Mouse (Mus musculus): Measurements from ENCODE around the gene Pnkp.

Gene Pnkp

DNA sequence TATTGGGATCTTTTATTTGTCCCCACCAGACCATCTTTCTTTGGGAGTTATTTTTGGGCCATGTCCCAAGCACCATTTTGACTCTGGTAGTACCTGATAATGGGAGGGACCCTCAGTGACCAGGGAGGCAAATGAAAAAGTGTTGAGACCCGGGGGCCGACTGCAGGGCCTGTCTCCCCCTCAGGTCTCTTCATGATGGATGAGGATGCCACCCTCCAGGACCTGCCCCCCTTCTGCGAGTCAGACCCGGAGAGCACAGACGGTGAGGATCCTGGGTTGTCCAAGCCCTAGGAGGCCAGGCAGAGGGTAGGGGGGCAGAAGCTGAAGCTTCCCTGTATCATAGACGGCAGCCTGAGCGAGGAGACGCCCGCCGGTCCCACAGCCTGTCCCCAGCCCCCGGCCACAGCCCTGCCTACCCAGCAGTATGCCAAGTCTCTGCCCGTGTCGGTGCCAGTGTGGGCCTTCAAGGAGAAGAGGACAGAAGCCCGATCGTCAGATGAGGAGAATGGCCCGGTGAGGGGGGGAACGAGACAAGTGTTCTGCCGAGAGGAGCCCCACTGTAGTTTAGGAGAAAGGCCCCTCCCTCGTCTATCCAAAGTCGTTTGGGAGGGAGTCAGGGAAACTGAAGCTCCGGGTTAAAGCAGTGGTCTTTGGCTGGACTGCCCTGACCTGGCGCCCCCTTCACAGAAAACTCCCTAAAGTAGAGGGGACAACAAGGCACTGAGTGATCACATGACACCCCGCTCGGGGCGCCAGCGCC is 3.2 kb upstream of the Pnkp start:
- DNase-seq: no peak

DNA sequence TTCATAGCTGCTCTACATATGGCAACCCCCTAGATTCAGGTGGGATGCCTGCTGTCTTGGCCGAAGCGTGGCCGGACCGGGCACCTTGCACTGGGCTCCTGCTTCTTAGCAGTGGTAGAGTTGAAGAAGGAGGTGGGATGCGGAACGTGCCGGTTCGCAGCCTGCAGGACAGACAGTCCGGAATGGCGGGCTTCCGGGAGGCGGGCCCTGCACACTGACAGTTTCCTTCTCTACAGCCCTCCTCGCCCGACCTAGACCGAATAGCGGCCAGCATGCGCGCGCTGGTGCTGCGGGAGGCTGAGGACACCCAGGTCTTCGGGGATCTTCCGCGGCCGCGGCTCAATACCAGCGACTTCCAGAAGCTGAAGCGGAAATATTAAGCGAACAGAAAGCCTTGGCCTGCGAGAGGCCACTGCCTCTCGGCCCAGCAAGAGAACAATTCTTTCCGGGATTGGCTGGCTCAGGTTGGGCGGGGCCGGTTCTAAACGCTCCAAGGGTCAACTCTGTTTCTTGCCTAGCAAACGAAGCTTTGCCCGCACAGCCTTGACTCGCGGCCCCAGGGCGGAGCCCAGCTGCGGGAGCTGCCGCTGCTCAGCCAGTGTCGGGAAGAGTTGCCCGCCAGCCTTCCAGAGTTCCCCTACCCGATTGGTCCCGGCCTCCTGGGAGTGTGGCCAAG is 2.4 kb upstream of the Pnkp start:
- DNase-seq: peak; percentile 85

DNA sequence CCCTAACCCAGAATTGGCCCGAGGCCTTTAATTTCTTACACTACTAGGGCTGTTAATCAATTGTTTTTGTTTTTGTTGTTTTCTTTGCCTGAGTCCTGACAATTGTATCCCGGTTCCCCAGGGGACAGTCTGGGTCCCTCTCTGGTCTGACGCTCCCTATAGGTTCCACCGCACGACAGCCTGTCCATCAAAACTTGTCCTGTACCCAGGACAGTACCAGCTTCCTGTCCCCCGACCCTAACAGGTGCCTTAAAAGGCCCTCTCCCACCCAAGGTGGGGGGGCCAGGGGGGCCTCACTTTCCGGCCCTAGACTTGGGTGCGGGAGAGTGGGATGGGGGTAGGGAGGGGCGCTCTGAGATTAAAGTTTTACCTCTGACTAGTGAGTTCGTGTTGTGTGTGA is 1.9 kb upstream of the Pnkp start:
- DNase-seq: peak; percentile 55

DNA sequence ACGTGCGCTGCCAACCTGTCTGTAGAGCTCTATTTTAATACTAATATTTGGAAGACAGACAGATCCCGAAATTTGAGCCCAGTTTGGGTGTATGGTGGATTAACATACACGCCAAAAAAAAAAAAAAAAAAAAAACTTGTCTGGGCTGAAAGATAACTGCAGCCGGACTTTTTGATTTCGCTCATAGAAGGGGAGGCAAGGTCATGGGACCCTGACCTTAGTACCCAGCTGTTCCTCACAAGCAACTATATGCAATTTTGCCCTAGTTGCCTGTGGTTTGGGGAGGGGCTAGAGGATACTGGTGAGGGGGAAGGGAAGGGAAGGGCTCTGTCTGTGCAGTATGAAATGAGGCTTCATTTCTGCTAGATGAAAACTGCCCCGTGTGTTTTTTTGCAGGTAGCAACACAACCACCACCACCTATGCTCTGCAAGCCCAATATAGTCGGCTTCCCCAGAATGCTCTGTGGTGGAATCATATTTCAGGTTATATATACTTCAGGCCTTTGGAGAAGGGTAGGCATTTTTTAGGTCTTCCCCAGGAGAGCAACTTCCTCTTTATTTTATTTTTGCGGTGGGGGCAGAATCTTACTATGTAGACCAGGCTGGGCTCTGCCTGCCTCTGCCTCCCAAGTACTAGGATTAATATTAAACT is 548 bp upstream of the Pnkp start:
- no peak for DNase-seq

DNA sequence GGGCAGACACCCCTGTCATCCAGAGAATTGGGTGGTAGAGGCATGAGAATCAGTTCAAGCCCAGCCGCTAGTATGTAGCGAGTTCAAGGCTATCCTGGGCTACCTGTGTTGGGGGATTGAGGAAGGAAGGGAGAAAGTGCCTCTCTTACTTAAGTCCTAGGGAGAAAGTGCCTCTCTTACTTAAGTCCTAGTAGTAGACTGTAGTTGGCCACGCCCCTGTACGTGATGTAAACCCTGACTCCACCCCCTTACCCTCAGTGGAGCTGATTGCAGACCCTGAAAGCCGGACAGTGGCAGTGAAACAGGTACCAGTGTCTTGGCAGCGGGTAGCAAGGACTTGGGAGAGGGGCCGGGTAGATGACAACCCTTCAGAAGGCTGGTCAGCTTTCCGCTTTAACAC is 966 bp downstream of the Pnkp start:
- DNase-seq: peak; percentile 68

DNA sequence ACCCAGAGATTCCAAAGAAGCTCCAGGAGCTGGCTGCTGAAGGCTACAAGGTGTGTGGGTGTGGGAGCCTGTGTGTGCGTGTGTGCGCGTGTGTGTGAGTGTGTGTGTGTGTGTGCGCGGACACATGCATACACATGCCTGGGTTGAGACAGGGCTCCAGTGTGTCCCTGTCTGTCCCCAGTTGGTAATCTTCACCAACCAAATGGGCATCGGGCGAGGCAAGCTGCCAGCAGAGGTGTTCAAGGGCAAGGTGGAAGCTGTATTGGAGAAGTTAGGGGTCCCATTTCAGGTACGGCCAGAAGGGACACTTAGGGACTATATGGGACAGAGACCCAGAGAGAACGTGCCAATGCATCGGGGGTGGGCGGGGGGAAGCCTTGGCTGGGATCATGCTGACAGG is 3.0 kb downstream of the Pnkp start:
- DNase-seq: no peak

DNA sequence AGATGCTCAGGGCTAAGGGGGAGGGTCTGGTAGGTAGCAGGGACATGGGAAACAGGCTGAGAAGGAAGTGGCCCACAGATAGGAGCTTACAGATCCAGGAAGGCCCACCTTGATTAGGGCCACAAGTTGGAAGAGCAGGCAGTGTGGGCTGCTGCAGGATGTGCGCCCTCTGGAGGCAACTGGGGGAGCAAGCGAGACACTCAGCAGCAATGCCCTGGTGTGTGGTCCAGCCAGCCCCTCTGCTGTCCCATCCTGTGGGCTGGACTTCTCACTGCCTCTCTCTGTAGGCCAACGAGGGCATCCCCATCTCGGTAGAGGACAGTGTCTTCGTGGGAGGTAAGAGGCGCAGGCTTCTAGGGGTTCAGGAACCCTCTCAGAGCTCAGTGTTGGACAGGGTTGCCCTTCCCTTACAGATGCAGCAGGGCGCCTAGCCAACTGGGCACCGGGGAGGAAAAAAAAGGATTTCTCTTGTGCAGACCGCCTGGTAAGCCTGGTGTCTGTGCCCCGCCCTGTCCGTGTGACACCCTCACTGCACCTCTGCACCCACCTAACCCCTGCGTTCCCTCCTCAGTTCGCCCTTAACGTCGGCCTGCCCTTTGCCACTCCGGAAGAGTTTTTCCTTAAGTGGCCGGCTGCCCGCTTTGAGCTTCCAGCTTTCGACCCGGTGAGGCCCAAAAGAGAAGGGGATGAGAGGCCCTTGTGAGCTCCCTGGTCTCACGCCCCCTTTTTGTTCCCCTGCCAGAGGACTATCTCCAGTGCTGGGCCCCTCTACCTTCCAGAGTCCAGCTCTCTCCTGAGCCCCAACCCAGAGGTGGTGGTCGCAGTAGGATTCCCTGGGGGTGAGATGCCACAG is 3.9 kb downstream of the Pnkp start:
- DNase-seq: peak; percentile 89

DNA sequence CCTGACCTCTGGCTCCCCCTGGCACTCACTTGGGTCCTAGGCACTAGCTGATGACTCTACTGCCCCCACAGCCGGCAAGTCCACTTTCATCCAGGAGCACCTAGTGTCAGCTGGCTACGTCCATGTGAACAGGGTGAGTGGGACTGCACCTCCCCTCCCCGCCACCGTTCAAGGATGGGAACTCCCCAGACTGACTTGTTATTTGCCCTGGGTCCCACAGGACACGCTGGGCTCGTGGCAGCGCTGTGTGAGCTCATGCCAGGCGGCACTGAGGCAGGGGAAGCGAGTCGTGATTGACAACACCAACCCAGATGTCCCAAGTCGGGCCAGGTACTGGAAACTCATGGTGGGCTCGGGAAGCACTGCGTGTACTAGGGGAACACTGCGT is 4.5 kb downstream of the Pnkp start:
- peak; percentile 20 for DNase-seq

DNA sequence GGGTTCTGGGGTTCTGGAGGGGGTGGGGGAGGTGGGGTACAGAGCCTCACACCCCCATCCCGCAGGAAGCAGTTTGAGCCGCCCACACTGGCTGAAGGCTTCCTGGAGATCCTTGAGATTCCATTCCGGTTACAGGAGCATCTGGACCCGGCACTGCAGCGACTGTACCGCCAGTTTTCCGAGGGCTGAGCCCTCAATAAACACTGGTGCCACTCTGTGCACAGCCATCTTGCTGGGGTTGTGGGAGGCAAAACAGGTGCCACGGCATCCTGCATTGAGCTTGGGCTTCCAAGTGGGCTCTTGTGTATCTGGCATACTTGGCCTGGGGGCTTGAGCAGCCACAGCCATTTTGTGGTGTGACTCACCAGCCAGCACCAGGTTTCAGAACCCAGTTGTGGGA is 5.5 kb downstream of the Pnkp start:
- DNase-seq: no peak

DNA sequence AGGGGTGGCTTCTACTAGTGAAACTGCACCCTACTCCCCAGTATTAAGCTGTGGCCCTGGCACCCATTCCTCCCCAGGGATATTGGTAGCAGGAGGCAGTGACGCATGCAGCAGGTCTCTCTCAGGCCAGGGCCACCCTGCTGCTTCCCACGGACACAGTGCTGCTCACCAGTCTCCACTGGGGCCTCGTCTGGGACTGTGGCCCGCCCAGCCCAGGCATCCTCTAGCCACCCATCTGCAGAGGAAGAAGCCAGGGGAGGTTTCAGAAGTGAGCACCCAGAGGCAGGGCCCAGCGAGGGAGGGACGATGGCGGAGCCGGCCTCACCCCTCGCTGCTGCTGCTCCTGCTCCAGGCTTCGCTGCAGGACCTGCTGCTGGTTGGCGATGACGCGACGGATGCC is 6.3 kb downstream of the Pnkp start:
- DNase-seq: no peak

DNA sequence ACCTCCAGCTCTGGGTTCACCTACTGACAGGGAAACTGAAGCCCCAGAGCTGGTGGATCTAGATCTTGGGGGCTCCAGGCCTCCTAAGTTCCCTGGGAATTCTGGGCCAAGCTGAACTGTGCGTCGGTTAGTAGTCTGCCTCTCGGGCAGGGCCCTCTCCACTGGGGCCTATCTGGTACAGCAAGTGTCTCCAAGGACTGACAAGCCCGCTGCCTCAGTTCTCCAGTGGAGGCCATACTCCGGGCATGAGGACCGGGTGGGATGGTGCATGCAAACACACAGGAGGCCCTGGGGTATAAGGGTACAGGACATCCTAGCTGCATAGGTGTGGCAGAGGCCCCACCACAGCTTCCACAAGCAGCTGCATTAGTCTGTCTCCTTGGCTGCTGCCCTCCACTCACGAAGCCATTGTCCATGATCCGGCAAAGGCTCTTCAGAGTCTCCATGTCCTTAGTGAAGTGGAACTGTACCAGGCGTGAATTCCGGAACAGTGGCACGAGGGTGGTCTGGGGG is 7.1 kb downstream of the Pnkp start:
- no peak for DNase-seq

DNA sequence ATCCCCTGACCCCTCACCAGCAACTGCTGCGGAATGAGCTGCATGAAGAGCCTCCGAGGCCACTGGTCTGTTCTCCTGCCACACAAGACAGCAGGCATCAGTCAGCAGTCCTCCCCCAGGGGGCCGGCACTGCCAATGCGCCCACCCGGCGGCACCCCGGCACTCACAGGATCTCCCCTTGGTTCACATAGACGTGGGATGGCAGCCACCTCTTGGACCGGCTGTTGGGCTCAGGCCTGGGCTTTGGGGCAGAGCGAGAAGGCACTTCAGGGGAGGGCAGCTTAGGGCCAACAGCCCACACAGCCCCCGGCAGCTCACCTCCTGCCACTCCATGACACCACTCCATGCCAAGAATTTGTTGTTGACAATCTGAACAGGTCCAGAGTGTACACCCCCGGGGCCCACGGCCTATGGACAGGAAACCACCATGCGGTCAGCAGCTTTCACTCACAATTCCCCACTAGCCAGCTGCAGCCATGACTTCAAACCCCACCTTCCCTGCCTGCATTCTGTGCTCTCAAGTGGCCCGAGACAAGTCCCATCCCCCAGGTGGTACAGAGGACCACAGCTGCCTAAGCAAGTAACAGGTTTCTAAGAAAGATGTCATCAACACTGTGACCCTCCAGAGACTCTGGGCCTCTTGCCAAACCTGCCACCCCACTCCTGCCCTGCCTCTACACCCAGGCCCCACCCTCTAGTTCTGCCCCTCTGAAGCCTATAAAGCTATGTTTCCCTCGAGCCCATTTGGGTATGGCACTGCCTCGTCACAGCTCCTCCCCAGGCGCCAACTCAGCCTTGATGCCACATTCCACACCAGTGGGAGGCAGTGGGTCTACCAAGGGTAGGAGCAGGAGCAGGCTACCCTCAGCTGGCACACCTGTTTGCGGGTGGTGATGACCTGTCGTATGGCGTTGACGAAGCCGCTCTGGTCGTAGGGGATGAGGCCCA is 7.9 kb downstream of the Pnkp start:
- DNase-seq: peak; percentile 20

DNA sequence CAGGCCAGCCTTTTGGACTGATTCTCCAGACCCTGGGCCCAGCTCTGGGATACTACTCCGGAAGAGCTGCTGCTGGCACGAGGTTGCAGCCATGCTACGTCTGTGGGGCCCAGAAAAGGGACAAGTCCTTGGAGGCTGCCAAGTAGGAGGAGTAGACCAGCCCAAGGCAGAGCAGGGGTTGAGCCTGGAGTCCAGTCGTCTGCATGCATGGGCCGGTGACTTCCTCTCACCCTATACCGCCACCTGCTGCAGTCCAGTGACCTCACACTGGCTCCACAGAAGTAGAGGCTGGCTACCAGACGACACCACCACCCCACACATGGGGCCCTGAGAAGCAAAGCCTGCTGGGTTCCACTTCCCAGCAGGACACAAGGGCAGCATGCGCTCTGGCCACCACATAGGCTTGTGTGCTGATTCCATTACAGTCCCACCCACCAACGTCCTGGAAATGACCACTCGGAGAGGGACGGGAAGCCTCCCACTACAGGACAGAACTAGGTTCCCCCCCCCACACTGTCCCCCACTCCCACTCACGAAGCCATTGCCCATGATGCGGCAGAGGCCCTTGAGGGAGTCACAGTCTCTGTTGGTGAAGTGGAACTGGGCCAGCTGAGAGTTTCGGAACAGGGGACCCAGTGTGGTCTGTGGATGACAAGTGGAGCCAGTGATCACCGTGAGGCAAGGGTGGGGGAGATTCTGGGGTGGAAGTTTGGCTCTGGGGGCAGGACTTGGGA is 9.5 kb downstream of the Pnkp start:
- DNase-seq: no peak

DNA sequence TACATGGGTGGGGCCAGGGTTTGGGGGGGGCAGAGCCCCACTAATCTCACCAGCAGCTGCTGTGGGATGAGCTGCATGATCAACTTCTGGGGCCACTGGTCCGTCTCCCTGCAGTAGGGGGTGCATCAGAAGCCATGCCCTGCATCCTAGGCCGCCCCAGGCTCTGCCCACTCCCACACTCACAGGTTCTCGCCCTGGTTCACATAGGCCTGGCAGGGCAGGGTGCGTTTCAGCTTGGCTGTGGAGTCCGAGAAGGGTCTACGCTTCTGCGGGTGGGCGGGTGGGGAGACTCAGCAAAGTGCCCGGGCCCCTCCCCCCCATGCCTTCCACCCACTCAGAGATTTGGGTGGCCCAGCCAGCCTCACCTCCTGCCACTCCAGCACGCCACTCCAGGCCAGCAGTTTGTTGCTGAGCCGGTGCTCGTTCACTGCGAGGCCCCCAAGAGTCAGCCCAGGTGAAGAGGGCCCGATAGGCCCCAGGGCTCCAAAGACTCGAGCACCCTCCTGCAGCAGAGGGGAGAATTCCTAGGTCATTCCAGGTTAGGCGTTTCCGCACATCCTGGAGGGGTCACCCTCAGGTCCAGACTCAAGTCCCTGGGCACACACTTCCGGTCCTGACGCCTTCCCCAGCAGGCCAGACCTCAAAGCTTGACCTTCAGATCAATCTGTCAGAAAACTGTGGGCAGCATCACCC is 10.2 kb downstream of the Pnkp start:
- DNase-seq: no peak

DNA sequence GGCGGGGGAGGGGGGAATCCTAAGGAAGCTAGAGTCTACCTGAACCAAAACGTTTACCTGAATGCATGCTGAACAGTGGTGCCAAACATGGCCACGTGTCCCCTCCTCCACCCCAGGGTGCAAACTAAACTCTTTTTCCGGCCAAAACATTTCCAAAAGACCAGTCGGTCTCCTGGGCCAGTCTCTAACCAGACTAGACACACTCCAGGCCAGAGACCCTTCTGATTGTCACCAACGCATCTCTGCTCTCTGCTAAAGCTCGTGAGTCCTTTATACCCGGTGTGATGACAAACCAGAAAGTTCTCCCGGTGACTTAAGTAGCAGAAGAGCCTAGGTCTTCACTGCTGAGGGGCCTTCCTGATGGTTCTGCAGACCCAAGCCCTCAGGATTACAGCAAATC is 10.9 kb downstream of the Pnkp start:
- DNase-seq: no peak

DNA sequence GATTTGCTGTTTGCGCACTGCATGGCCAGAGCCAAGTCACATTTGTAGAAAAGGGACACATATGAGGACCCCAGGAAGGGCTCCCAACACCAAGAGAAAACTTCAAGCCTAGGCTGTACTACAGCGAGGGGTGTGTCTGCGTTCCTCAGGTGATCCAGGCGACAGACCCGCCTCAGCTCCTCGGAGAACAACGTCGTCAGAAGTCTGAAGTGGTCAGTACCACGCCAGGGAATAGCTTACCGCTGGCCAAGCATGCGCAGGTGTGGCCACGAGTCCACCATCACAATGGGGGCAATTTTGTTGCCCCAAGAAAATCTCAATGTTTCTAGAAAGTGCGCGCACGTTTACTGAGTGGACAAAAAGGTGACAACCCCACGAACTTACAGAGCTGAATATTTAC is 11.5 kb downstream of the Pnkp start:
- DNase-seq: no peak

DNA sequence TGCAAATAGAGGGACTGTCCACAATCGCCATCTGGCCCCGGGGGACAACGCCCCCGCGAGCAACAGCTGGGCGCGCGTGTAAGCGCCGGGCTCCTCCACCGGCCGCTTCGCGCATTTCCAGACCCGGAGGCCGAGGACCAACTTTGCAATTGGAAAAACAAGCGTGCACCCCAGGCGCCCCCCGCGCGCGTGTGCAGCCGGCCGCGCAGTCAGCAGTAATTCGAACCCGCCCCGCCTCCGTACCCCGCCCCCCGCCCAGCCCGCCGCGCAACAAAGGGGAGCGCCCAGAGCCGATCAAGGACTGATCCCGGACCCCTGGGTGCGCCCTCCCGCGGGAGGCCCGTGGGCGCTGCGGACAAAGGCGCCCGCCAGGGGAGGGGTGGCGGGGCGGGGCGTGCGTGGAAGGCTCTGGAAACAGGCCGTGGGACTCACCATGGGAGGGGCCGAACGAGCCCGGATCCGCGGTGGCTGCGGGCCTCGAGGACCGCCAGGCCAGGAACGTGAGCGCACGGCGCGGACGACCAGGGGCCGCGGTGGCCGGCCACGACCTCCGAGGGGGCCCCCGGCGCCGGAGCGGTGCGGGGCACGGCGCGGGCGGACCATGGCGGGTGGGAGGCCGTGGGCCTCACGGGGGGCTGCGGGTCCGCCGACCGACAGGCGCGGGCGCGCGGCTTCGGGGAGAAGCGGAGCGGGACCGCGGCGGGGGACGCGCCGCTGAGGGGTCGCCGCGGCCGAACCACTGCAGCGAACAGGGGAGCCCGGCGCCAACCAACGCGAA is 12.2 kb downstream of the Pnkp start:
- DNase-seq: peak; percentile 73

DNA sequence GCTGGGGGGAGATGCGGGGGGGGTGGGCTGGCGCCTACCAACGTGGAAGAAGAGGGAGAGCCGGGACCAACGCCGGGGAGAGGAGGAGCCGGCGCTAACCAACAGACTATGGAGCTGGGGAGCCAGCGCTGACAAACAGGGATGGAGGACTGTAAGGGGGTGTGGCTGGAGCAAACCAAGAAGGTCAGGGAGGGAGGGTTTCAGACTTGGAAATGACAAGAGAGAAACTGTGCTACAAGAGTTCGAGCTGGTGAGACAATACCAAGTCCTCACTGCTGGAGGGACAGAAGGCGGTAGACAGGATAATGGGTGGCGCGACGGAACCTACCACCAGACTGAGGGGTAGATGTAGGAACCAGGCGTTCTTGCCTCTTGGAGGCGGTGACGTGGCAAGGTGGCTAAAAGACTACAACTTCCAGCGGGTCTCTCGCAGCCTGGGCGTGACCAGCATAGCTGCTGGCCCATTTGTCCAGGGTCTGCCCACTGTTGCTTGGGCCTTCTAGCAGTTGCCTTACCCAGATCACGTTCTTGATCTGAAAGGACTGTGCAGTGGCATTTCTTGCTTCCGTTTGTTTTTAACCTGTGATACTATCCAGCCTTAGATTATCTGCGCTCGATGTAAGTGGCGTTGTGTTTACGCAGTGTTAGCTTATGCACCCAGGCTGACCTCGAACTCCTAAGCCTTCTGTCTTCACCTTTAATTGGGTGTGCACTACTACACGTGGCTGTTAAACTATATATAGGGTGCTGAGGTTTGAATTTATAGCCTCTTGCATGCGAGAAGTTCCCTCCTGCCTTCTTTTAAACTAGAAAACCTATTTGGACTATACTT is 13.0 kb downstream of the Pnkp start, which contains the start of gene Ptov1:
TSS of gene Ptov1 (minus strand) at position 92 of the 832 bp plus-strand sequence.
- peak; percentile 88 for DNase-seq

DNA sequence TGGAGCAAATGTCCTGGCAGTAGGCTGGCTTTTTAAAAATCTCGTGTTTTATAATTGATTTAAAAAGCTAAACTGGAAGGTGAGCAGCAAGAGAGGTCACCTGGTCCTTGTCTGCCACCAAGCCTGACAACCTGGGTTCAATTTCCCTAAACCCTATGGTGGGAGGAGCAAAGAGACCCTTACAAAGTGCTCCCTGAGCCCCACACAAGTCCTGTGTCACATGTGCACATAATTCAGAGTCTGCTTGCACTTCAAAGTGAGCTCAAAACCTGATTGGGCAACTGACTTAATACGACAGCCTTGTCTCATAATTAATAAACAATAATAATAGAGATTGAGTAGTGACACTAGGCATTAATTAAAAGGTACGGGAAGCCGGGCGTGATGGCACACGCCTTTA is 13.7 kb downstream of the Pnkp start:
- DNase-seq: no peak
